Mouse (Mus musculus) right cerebral cortex, adult 18-20 months (tissue): Measurements from ENCODE around the gene Lsm7.

Experiments used
- DNase-seq: peaks from one replicate; pipeline ENCODE4 v3.0.0; 2022; ENCODE audit warnings: mixed read lengths

Lsm7 gene

DNA sequence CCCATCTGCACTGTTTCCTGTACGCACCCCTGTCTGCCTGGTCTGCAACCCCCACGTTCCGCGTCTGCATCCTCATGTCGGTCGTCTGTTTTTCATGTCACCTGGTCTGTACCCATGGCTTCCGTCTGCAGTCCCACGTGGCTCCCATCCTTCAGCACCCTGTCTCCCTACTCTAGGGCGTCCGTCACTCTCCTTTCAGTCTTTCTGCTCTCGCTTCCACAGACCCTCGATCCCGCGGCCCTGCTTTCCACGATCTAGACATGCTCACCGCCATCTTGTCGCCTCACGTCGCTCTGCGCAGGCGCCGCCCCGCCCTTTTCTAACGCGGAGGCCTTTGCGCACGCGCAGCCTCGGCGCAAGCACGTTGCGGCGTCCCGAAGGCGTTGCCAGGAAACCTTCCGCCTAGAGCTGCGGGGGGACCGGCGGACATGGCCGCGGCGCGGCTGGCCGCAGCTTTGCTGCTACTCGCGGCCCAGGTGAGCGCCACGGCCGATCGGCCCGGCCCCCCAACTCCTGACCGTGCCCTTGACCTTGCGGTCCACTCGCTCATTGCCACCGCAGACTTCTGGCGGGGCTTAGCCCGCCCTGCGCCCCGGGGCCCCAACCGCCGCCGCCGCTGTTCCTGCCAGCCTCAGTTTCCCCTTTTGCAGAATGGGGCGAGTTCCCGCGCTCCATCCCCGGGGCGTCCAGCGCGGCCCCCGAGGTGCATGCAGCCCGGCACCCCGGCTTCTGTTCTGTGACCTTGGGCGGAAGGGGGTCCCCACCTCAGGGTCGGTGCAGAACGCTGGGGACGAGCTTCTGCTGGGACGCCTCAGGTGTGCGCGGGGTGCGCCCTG is at the start of gene Lsm7, which contains the start of gene Sppl2b:
Gene Lsm7 (minus strand): TSS at position 297 of the 836 bp plus-strand sequence.
Gene Sppl2b (plus strand): TSS at position 363 of the 836 bp plus-strand sequence.
- peak; percentile 96 for DNase-seq

DNA sequence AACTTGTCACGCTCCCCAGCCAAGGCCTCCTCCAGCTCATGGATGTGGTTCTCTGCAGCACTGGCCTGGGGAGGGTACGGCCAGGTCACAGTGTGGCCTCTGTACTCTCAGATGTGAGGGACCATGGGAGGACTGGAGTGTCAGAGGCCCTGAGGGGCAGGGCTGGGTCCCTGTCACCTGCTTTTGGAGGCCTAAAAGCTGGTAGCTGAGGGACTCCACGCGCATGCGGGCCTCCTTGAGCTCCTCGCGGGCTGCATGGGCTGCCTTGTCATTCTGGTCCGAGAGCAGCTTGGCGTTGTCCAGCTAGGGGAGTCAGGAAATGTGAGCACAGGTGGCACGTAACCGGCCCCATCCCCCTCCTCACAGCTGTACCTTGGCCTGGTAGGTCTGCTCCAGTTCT is 49.7 kb upstream of the Lsm7 start:
- DNase-seq: no peak

DNA sequence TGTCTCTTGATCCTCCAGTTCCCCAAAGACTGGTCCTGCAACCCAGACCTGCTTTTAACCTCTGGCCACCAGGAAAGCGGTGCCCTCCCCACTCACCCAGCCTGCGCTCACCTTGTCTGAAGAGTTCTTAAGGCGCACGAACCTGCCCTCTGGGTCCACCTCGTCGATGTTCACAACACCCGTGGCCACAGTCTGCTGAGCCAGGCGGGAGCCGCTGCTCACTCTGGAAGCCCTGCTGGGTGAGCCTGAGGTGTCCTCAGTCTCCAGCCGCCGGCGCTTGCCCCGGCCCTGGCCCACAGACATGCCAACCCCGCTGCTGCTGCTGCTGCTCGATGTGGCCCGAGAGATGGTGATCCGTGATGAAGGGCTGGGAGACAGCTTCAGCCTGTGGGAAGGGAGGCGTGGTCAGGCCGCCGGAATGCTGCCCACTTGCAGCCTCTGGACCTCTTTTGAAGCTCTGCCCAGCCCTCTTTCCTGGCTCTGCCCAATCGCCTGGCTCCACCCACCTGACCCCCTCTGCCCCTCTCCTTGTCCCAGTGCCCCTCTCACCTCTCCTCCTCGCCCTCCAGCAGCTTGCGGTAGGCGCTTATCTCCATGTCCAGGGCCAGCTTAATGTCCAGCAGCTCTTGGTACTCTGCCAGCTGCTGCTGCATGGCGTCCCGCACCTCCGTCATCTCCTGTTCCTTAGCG is 49.1 kb upstream of the Lsm7 start:
- no peak for DNase-seq

DNA sequence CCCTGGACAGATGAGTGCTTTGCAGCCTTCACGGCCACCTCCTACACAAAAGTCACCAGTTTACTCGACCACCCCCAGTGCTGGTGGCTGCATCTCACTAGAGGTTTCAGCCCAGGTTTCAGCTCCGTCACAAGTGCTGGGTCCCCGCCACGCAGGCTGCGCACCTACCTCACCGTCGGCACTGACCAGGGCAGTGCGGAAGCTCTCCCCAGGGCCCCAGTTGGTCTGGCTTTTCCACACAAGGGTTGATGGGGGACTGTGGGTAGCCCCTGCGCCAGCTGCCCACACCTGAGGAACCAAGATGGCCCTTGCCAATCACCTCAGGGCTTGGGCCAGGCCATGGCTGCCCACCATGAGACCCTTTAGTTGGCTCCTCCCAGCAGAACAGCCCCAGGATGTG is 48.3 kb upstream of the Lsm7 start:
- DNase-seq: no peak

DNA sequence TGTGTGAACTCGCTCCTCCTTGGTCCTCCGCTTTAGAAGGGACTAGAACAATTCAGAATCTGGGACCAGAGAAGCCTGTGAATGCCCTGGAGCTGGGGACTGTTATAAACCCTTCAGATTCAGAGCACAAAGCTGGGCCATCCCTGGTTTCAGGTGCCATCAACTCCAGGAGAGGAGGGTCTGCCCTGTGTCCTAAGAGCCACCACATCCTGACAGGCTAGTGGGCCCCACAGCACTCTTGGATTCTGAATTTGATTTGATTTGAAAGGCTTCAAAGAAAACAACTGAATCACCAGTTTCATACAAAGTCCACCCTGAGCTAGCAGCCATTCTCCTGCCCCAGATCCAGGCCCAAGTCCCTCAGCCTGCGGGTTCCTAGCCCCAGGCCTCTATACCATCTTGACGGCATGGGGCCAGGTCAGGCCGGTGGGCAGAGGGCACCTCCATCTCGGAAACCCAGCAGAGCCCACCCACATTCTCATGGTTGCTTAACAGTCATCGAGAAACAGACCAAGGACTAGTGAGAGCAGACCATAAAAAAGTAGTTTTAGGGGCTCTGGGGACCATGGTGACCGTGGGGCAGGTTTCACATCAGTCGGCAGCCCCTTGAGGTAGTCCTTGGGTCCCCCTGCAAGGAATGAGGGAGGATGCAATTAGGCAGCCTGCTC is 47.4 kb upstream of the Lsm7 start:
- DNase-seq: no peak

DNA sequence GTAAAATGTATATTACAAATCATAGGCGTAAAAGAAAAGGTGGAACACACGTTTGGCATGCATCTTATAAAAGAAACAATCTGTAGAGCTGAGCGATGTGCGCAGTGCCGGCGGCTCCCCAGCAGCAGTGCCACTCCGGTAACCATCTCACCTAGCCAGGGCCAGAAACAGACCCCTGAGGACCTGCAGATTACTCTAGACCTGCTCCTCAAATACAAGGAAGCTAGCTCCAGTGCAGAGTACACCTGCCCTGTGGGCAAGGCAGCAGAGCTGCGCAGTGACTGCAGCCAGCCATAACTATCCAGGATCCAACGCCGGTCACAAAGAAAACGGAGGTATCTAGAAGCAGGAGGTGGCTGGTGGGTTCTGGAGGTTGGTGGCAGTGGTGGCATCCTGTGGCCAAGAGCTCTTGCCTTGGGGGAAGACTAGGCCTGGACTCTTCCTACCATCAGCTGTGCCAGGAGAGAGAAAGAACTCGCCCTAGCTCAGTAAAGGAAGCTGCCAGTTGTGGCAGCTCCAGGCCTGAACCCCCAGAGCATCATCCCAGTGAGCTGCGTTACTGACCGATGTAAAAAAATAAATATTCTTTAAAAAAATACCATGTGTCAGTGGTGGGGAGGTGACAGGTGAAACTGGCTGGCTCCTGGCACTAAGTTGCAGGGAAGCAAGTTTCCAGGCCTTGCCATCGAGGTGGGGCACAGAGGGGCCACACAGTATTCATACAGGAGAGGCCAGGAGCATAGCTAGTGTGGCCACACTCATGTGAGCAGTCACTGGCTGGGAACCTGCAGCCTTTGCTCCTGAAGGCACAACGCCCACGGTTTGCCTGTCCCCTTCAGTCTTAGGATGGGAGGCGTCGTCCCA is 46.6 kb upstream of the Lsm7 start:
- DNase-seq: no peak

DNA sequence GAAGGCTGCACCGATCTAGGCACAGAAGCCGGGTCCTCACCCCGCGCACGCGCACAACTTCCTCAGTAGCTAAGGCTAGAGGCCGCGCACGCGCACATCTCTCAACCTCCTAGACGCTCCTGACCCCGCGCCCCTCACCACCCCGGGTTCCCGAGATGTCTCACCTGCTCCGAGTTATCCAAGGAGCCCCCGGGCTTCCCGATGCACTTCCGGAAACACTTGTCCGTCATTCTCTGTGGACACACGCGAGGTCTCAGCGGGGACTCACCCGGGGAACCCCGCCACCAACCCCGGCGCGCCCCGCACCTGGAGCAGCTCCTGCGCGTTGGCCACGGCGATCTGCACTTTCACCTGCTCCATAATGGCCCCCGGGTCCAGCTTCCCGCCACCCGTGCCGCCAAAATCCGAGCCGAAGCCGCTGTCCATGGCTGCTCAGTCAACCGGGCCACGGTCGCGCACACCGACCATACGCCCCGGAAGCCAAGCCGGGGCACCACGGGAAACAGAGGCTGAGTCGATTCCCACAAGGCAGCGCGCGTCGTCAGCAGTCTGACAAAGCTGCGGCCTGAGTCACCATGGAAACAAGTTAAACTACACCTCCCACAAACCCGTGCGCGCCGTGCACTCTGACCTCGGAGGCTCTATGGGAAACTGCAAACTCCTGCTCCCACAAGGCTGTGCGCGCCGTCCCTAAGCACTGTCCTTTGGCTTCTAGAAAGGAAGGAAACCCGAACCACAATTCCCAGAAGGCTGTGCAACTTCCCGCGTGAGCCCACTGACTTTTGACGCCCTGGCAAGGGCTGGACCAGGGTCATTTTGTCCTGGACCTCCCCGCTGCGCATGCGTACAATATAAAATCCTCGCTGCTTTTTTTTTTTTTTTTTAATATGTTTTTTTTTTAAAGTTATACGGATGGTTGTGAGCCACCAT is 45.6 kb upstream of the Lsm7 start, which contains the start of gene Timm13:
Gene Timm13 (minus strand): TSS at position 652 of the 930 bp plus-strand sequence.
- peak; percentile 100 for DNase-seq

DNA sequence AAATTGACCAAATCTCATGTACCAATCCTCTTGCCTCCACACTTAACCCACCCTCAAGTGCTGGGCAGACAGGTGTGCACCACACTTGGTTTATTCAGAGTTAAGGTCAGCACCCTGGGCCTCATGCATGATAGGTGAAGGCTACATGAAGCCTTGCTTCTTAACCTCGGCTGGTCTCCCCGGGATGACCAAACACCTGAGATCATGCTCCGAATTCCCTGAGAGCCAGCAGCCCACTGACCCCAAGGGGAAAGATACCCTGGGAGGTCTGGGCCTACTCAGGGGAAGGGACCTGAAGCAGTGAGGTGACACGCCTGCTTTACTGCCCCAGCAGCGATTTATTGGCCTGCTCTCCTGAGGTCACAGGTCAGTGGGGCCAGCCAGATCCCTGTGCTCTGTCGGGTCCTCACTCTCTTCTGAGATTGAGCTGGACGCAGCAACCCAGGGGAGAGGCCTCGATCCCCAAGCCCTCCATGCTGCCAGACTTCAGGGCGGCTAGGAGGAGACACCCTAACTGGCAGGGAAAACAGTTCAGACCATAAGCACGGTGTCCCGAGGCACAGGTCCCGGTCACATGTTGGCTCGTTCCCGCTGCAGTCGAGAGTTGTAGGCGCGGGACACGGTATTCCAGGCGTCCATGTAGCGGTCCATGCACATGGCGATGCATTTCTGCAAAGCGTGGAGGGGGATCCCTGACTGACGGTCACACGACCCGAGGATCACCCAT is 44.7 kb upstream of the Lsm7 start:
- DNase-seq: no peak

DNA sequence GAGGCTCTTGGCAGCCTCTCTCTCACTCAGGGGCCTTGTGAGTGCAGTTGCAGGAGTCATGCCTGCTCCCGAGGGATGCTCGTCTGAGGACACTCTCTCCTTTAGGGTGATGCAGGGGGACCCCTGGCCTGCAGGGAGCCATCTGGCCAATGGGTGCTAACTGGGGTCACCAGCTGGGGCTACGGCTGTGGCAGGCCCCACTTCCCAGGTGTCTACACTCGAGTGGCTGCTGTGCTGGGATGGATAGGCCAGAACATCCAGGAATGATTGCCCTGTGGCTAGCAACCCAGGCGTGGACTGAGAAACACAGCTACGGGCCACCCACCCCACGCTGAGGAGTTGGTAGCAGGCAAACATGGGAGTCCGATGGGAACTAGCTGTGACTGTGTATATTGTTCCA is 44.1 kb upstream of the Lsm7 start:
- DNase-seq: no peak

DNA sequence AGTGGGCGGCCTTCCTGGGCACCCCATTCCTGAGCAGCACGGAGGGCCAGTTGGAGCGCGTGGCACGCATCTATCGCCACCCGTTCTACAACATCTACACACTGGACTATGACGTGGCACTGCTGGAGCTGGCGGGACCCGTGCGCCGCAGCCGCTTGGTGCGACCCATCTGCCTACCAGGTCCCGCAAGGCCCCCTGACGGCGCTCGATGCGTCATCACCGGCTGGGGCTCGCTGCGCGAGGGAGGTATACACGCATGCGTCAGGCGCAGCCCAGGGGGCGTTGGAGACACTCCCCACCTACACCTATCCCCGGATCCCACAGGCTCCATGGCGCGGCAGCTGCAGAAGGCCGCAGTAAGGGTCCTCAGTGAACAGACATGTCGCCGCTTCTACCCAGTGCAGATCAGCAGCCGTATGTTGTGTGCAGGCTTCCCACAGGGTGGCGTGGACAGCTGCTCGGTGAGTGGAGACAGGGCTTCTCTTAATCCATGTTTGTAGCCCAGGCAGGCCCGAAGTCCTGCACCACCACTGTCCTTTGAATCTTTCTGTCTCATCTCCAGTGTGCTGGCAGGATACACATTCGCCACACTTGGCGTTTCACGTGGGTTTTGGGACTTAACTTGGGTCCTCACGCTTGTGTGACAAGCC is 43.0 kb upstream of the Lsm7 start:
- DNase-seq: peak; percentile 84

DNA sequence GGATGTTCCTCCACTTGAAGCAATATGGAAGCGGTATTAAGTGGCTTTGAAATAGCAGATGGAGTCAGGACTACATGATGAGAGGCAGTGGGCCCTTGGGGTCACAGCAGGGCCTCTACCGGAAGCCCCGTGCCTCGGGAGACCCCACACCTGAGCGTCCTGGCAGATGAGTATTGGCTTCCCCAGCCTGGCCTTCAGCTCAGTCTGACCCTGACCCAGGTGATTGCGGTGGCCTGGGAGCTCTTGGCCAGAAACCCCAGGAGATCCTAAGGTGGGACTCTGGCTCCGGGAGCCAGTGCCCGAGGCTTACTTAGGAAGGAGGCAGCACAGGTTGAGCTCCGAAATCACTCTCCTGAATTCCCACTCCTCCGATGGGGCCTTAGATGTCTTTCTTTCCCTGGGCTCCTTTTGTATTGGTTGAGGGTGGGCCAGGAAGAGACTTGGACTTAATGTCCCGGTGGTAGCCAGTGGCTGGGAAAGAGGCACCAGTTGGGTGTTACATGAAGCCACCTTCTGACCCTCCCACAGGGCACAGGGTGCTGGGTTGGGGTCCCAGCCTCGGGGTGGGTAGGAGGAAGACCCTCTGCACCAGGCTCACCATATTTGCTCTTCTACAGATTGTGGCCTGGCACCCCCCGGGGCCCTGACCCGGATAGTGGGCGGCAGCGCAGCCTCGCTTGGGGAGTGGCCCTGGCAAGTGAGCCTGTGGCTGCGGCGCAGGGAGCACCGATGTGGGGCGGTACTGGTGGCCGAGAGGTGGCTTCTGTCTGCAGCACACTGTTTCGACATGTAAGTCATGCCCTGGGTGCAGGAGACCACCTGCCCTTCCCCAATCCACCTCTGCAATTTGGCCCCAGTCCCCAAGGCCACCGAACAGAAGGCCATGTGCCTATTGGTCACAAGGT is 41.8 kb upstream of the Lsm7 start:
- DNase-seq: no peak

DNA sequence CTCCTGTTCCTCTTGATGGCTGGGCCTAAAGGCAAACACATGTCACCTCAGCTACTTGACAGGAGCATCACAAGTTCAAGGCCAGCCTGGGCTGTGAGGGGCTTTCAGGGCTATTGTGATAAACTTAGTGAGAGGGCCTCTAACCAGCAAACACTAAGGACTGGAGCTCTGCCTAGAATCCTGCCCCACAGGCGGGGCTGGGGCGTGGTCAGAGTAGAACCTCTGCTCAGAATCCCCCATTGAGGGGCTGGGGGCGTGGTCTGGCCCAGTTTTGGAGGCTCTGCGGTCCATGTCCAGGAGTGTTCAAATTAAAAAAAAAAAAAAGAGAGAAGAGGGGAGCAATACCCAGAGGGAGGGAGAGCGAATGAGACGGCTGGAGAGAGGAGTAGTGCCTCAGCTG is 40.7 kb upstream of the Lsm7 start:
- DNase-seq: no peak

DNA sequence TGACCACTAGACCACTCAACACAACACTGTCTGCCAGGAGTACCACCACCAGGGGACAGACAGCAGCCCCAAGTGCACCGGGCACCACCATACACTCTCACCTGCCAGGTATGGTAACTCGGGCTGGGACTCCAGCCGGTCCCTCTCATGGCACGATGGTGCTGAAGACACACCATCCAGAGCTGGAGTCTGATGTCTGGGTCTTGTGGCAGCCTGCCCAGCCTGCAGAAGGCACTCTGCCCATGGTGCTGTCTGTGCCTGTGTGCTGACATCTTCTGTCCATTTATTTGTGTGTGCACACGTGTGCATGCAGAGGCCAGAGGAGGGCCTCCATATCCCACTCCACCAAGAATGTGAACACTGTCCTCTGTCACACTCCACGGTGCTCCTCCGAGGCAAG is 40.1 kb upstream of the Lsm7 start:
- no peak for DNase-seq

DNA sequence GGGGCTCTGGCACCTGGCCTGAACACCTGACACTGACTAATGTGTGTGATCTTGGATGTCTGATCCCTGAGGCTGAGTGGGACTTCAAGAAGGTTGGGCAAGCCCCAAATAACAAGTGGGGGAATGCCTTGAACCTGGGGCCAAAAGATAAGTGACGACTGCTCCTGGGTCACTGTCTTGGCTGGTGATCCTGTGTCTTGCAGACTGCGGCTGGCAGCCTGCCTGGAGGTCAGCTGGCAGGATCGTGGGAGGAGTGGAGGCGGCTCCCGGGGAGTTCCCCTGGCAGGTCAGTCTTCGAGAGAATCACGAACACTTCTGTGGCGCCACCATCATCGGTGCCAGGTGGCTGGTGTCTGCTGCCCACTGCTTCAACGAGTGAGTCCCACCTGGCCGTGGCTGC is 32.2 kb upstream of the Lsm7 start:
- no peak for DNase-seq

DNA sequence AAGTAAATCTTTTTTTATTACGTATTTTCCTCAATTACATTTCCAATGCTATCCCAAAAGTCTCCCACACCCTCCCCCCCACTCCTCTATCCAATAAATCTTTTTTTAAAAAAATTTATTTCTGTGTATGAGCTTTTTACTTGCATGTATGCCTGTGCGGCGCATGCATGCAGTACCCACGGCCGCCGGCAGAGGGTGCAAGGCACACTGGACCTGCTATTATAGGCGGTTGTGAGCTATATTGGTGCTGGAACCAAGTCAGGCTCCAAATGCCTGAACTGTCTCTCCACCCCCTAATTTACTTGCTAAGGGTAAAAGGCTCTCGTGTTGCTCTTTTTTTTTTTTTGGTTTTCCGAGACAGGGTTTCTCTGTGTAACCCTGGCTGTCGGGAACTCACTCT is 26.3 kb upstream of the Lsm7 start:
- peak; percentile 33 for DNase-seq

DNA sequence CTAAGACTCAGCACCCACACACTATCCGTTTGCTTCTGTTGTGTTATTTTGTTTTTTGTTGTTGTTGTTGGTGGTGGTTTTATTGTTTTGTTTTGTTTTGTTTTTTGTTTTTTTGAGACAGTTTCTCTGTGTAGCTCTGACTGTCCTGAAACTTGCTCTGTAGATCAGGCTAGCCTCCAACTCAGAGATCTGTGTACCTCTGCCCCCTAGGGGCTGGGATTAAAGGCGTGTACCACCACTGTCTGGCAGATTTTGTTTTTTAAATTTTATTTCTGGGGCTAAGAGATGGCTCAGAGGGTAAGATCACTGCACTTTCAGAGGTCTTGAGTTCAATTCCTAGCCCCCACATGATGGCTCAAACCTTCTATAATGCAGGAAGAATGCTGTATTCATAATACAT is 25.9 kb upstream of the Lsm7 start:
- no peak for DNase-seq

DNA sequence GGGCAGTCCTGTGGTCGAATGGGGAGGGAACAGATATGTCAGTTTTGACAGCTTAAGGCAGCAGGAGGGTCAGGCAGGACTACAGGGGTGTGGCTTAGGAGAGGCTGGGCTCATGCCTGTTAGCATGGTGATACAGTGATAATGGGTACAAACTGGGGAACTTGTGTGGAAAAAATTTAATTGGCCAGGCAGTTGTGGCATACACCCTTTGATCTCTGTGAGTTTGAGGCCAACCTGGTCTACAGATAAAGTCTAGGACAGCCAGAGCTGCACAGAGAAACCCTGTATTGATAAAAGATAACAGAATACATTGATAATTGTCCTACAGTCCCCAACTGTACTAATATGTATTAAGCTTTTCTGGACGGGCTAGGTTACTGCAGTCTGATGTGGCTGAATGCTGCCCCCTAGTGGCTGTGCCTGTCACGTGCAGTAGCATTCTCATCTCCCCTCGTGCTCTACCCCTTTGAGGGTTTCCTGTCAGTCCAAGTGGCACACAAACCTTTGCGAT is 25.2 kb upstream of the Lsm7 start:
- peak; percentile 56 for DNase-seq

DNA sequence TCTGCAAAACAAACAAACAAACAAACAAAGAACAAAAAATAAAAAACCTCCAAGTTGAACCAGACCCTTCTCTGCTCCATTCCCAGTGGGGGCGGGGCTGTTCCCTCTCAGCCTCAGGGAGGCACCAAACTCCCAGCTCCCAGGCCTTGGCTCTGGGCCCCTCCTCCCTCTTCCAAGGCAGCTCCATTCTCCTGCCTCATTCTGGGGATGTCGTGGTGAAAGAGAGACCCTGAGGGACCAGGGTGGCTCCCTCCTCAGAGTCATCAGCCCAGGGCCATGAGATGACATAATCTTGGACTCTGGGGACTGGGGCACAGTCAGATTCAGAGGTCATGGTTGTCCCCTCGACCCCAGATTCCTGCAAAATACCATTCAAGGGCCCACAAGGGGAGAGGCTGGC is 21.6 kb upstream of the Lsm7 start:
- no peak for DNase-seq

DNA sequence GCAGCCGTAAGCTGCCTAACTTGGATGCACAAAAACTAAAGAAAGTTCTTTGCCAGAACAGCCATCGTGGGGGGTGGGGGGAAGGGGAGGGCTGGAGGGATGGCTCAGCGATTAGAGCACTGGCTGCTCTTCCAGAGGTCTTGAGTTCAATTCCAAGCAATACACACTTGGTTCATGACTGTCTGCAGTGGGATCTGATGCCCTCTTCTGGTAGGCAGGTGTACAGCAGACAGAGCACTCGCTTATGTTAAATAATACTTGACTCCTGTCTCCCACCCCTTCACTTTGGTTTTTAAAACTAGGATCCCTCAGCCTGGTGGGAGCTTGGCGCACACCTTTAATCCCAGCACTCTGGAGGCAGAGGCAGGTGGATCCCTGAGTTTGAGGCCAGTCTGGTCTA is 21.0 kb upstream of the Lsm7 start:
- peak; percentile 33 for DNase-seq
